Mouse (Mus musculus) G1E (cell line): Measurements from ENCODE around the gene Trappc2.

Experiments
- CTCF ChIP-seq: IDR thresholded peaks from 2 replicates; pipeline ENCODE4 v1.5.1; 2012; ENCODE audit warnings: low read depth, low read length, inconsistent platforms, mixed read lengths
- GATA1 ChIP-seq: IDR thresholded peaks from 2 replicates; pipeline ENCODE4 v1.6.1; 2012; ENCODE audit warnings: borderline replicate concordance, low read length, inconsistent platforms, mixed read lengths
- TAL1 ChIP-seq: conservative IDR thresholded peaks from 2 replicates; pipeline ENCODE4 v1.6.1; 2012; ENCODE audit warnings: low read depth, low read length, inconsistent platforms, mixed read lengths

DNA sequence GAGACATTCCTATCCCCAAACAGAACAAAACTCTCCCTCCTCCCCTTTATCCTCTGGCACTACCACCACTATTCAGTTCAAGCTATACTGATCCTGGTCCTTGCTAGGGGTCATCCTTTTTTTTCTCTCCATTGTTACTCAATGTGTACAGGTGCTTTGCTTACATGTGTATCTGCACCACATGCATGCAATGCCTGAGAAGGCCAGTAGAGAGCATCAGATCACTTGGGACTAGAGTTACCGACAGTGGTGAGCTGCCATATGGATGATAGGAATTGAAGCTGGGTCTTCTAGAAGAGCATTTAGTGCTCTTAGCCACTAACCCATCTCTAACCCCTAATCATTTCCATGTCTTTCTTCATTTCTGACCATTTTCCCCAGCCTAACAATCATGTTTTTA, 46.6 kb upstream of the Trappc2 start:
- TF ChIP-seq GATA1 (no peak), CTCF (no peak), TAL1 (no peak)
